Mouse (Mus musculus) right cerebral cortex, postnatal 14 days (tissue): ENCODE data around the gene Spock1.
"Not testable (repeated sequence)": the region's sequence is repeated elsewhere in the genome, so short reads cannot be mapped to it uniquely, and the experiment has no call there.

ENCODE experiments used
- DNase-seq: peaks from one replicate; pipeline ENCODE4 v3.0.0; 2022

The Spock1 gene

GRCm38 (mm10) chr13:57643036-57643435 lies 265.1 kb downstream of the Spock1 start:
- DNase-seq = no peak

- no peak for DNase-seq
These were observed 266.5 kb downstream of the Spock1 start for GRCm38 (mm10) chr13:57641649-57642048.

GRCm38 (mm10) chr13:57640968-57641367 lies 267.2 kb downstream of the Spock1 start:
- no peak for DNase-seq

DNA sequence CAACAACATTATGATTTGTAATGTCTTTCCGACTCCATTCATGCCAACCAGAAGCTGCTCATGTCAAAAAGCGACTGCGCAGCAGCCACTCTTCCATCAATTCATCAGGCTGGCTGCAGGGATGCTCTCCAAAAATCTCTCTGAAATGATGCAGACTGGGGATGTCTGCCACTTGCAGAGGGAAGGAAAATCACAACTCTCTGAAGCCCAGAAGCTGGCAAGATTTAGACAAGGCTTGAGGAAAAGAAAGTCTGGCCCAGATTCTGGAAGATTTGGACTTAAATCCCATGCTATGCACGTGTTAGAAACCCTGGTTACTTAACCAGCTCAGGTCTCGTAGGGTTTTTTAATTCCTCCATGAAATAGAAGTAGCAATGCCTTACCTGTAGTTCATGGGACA lies 269.3 kb downstream of the Spock1 start:
- DNase-seq = no peak

DNA sequence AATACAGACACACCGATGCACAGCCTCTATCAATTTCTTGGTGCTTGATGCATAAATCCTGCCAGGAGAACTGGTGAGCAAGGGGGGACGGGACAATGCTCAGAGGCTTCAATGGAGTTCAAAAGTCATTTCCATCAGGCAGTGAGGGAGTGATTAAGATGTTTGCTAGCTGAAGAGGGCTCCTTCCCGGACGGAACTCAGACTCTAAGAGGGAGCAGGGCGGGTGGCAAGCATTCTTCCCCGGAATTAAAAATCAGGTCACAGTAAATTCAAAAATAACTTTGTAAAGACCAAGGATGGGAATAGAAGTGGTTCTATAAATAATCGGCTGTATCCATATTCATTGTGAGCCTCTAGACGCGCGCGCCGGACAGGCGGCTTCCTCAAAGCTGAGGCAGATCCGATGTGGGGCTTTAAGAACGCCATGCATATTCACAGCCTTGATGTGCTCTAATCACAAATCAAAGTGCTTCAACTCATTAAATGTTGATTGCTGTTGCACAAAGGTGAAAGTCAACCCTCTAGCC lies 270.5 kb downstream of the Spock1 start:
- peak; percentile 43 for DNase-seq

DNA sequence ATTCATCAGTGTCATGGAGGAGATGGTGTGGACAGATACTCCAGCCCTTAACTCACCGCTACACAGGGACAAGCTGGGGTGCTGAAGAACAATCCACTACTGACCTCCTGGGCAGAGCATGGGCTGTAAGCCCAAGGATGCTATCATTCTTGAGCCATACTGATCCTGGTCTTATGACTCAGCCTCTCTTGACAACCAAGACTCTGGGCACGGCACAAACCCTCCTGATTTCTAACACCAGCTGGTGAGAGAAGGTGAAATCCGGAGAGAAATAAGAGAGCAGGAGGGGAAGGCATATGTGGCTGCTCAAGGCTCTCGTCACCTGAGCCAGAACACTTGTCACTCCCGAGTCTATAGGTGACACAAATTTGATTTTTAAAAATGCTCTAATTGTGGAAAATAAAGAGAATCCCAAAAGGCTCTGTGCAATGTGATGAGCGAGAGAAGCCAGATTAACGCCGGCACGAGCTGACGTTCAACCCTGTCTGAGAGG lies 271.0 kb downstream of the Spock1 start:
- no peak for DNase-seq

DNA sequence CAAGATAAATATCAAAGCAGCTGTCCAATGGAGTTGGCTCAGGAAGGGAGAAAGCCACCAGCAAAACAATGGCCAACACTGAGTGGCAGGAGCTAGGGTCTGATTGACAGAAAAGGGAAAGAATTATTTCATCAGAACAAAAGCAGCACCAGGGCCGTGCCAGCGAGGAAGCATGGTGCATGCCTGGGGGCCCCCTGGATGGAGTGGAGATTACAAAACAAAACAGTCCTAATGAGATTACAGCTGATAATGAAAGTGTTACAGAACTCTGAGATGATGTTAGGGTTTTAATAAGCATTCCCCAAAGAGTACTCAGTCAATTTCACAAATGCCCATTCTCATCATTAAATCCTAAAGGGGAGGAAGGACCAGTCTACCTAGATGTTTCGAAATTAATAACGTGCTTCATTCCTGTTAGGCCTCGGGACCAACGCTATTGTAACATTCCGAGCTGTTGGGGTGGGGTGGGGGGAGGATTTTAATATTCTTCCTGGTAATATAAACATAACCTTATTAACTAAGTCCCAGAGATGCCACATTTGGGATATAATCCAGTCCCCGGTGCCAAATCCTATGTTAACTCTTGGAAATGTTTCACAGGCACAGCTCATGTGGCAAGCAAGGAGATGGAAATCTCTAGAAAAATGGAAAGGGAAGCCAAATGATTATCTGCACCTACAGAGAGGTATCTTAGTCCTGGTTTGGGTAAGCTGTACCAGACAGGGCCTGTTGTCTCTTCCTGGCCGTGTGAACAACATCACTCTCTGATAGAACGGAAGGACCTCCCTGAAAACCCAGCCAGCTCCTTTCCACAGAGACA lies 271.7 kb downstream of the Spock1 start:
- no peak for DNase-seq

GRCm38 (mm10) chr13:57630532-57630931 lies 277.6 kb downstream of the Spock1 start:
- no peak for DNase-seq

GRCm38 (mm10) chr13:57628218-57628617 lies 279.9 kb downstream of the Spock1 start:
- no peak for DNase-seq

DNA sequence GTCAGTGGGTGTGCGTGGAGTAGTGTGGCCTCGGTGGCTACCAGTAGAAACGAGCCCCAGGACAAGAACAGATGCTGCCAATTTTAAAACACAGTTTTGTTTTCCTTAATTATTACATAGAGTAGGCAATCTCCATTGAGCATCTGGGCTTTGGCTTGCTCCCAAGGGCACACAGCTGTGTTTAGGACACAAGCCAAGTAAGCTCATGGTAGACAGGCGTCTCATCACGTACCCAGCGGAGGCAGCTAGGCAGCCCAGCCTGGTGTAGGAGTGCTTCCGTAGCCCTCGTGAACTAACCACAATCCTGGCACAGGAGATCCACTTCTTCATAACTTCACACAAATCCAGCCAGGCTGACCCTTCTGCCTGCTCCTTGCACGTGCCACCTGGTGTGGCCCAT lies 281.7 kb downstream of the Spock1 start:
- no peak for DNase-seq

- no peak for DNase-seq
These were observed 284.1 kb downstream of the Spock1 start for GRCm38 (mm10) chr13:57623909-57624481.

GRCm38 (mm10) chr13:57619079-57619768 lies 288.9 kb downstream of the Spock1 start:
- DNase-seq = peak; percentile 37

- no peak for DNase-seq
These were observed 296.6 kb downstream of the Spock1 start for GRCm38 (mm10) chr13:57611326-57612171.

DNA sequence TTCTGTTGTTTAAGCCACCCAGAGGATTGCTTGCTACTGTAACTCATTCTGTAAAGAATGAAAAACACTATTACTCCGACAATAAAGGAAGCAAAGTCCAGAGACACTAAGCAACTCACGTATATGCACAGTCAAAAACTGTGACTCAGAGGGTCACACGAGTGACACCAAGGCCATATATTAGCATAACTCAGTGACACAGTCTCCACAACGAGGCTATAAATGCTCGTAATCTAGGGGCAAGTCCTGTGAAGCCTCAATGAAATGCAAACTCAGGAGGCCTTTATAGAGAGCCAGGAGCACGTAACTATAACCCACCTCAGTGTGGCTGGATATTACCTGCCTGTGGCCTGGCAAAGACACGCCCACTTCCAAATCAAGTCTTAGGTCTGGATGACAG lies 298.2 kb downstream of the Spock1 start:
- DNase-seq = no peak

DNA sequence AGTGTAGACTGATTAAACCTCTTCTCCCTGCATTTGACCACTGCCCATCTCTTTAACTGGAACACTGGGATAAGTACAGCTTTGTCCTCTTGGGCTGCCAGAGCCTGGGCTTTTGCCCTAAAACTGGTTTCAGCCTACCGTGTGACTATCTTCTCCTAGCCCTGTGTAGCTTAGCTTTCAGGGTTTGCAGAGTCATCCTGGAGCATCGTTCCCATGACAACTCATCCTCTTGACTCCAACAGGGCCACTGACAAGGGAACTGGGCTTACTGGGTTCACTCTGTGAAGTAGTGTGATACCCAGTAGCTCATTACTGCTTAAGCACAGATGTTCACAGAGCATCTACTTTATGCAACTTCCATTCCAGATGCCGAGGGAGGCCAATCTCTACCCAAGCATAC lies 303.7 kb downstream of the Spock1 start:
- no peak for DNase-seq

DNA sequence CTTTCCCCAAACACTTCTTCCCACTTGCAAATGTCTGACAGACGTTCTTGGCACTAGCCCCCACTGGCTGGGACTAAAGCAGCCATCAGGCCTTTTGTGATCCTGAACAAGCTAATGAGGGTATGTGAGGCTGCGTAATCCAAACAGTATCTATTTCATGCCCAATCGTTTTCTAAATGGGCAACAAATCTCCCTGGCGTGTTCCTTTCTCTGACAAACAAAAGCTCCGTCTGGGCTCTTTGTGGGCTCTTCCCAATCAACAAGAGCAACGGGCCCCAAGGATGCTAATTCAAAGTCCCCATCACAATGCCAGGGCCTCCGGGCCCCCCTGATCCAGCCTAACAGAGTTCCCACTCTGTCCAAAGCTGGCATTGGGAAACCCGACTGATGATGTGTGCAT lies 304.9 kb downstream of the Spock1 start:
- DNase-seq = no peak

- DNase-seq = no peak
These were observed 312.4 kb downstream of the Spock1 start for GRCm38 (mm10) chr13:57595761-57596051.

DNA sequence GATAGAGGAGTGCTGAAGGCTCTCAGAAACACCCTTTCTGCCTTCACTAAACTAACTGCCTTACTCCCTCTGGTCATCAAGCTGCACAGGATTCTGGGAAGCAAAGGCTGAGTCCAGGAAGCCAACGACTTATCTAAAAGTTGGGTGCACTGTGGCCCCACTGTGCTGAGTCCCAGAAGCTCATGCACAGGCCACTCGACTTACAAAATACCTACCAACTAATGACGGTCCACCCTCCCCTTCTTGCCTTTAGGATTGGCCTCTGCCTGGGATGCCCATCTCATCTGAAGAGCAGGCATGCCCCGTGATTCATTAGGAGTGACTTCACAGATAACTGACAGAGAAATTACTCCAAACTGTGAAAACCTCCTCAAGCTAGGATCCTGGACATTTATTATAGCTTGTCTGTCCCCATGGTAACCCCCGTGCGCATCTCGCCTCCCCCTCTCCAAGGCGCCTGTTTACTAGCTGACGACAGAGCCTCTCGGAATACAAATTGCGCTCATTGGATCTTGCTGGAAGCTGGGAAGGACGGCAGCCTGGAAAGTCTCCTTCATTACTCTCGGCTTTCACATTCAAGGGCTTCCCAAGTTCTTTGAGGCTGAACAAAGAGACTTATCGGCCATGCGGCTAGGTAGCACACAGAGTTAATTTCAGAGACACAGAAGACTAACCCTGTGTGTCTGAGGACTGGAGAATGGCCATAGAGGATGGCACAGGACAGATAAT lies 312.9 kb downstream of the Spock1 start:
- DNase-seq = peak; percentile 55

- not testable (repeated sequence) for DNase-seq
These were observed 318.7 kb downstream of the Spock1 start for GRCm38 (mm10) chr13:57589338-57589914.

GRCm38 (mm10) chr13:57588558-57589273 lies 319.4 kb downstream of the Spock1 start:
- DNase-seq = no peak

DNA sequence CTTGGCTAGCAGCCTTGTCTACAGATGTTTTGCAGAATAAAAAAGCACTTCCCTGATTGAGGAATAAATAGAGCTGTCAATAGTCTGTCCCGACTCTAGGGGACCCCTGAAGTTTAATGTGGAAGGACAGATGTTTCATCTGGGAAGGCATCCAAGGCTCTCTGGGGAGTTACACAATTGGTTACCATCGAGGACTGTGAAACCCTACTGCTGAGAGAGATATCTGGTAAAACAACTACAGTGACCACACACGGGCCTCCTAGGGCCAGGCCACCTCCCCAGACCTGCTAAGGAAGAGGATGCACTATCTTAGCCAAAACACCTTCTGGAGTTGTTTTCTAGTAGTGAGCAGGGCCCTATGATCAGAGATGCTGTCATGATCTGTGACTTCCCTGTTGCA lies 323.0 kb downstream of the Spock1 start:
- DNase-seq = no peak
